Mouse (Mus musculus) liver, embryonic 14.5 days (tissue): ENCODE results near the gene Fgl2. TPM values are rescaled to one million over a fixed set of nuclear protein-coding genes. Genes with fewer than 3 reads are reported as not detected.

ENCODE experiments used
- ATAC-seq: fragments of 200-750 bp; cut with Nextera tagmentation; 2 replicates; pipeline ENCODE4 v1.8.0; 2017; ENCODE audit warnings: moderate number of reproducible peaks, mild to moderate bottlenecking, moderate library complexity; ENCODE audit not compliant: insufficient read depth
- DNase-seq, 3 experiments: peaks; one replicate each; pipeline ENCODE4 v3.0.0-alpha.2; 2012 to 2013; ENCODE audit warnings: low read depth in 3 of 3, low spot score in 3 of 3
- H3K27ac ChIP-seq: fragments of 300-500 bp; sonication (generic); 2 replicates; pipeline ENCODE4 v1.5.1; 2014; ENCODE audit warnings: moderate library complexity, mild to moderate bottlenecking, control low read depth, inconsistent platforms
- H3K27me3 ChIP-seq: fragments of 300-500 bp; sonication (generic); 2 replicates; pipeline ENCODE4 v1.6.1; 2014; ENCODE audit warnings: mild to moderate bottlenecking, low read length, moderate library complexity; ENCODE audit not compliant: control insufficient read depth, insufficient read depth
- H3K36me3 ChIP-seq: fragments of 300-500 bp; sonication (generic); replicated peaks from 2 replicates; pipeline ENCODE4 v1.6.1; 2014; ENCODE audit warnings: low read depth; ENCODE audit not compliant: control insufficient read depth, insufficient read depth
- H3K4me1 ChIP-seq, 2 experiments: fragments of 200-500 bp in 1 of 2; fragments of 300-500 bp in 1 of 2; sonication (generic) in 1 of 2; replicated peaks; 2 replicates each; pipeline ENCODE4 v1.6.1; 2012 to 2014; ENCODE audit warnings: antibody characterized with exemption in 1 of 2, inconsistent platforms in 1 of 2, low read length in 1 of 2; ENCODE audit not compliant: control insufficient read depth in 2 of 2, insufficient read depth in 2 of 2
- H3K4me2 ChIP-seq: fragments of 300-500 bp; sonication (generic); 2 replicates; pipeline ENCODE4 v1.6.1; 2014; ENCODE audit warnings: low read depth, mild to moderate bottlenecking, control low read depth, moderate library complexity
- H3K4me3 ChIP-seq, 2 experiments: fragments of 200-500 bp in 1 of 2; fragments of 300-500 bp in 1 of 2; sonication (generic) in 1 of 2; 2 replicates each; pipeline ENCODE4 v1.5.1; 2012 to 2014; ENCODE audit warnings: low read depth in 2 of 2, low read length in 2 of 2, mild to moderate bottlenecking in 2 of 2, control low read depth in 1 of 2, inconsistent platforms in 1 of 2, moderate library complexity in 1 of 2; ENCODE audit not compliant: insufficient read depth in 1 of 2
- H3K9ac ChIP-seq: fragments of 300-500 bp; sonication (generic); replicated peaks from 2 replicates; pipeline ENCODE4 v1.6.1; 2014; ENCODE audit warnings: mild to moderate bottlenecking, control low read depth, moderate library complexity
- H3K9me3 ChIP-seq: fragments of 300-500 bp; sonication (generic); 2 replicates; pipeline ENCODE4 v1.6.1; 2016; ENCODE audit warnings: low read length, mixed read lengths; ENCODE audit not compliant: control insufficient read depth
- CTCF ChIP-seq: IDR thresholded peaks from 2 replicates; pipeline ENCODE4 v1.5.1; 2016; ENCODE audit warnings: antibody characterized with exemption, low read depth, control low read depth
- EP300 ChIP-seq: IDR thresholded peaks from 2 replicates; pipeline ENCODE4 v1.6.1; 2016; ENCODE audit warnings: antibody characterized with exemption, low read depth
- WGBS: fragments of 180-500 bp; shearing (Covaris S2); extraction: QIAGEN DNeasy Blood & Tissue Kit; methylation state at CpG from one replicate; pipeline ENCODE4 v1.1.7; 2014; ENCODE audit not compliant: insufficient replicate concordance; 5-methylcytosine and 5-hydroxymethylcytosine counted together
- polyA plus RNA-seq, 2 experiments: library from polyadenylated mRNA; depleted of rRNA in 1 of 2; stranded (reverse) in 1 of 2; unstranded in 1 of 2; fragments of >200 nt; fragmentation: Nextera tagmentation in 1 of 2; extraction: Ambion mirVana in 1 of 2; gene quantifications; 2 replicates each; pipeline versions ENCODE4 v1.2.1 to v1.2.3; 2012 to 2014

Fgl2 gene
- polyA plus RNA-seq, 2 experiments = 1.1 to 1.7 TPM

- Histone ChIP-seq H3K4me2 (no peak overlapping the region), H3K9ac (no peak overlapping the region), H3K4me1 (peaks cover 0 to 13% of the 10 kb centered on the region in 2 experiments; a peak in 2 of 4 replicates), H3K4me3 (no peak overlapping the region), H3K27me3 (no peaks in the 10 kb centered on the region), H3K36me3 (no peaks in the 10 kb centered on the region), H3K9me3 (no peaks in the 10 kb centered on the region), H3K27ac (no peak overlapping the region)
- no peak for DNase-seq
- TF ChIP-seq CTCF (no peak), EP300 (no peak)
- no peak for ATAC-seq
- WGBS = 44% methylated on average over 13 of the region's 13 CpGs
These were observed 12.0 kb downstream of the Fgl2 start for GRCm38 (mm10) chr5:21384252-21384960.

GRCm38 (mm10) chr5:21384976-21385375, 12.5 kb downstream of the Fgl2 start:
- no peak overlapping the region for H3K27ac ChIP-seq
- no peaks in the 10 kb centered on the region for H3K27me3 ChIP-seq
- TF ChIP-seq EP300 (no peak), CTCF (no peak)
- DNase-seq = no peak
- peaks cover 0 to 13% of the 10 kb centered on the region in 2 experiments; a peak in 2 of 4 replicates for H3K4me1 ChIP-seq
- H3K4me2 ChIP-seq = no peak overlapping the region
- H3K9me3 ChIP-seq = no peaks in the 10 kb centered on the region
- H3K4me3 ChIP-seq = no peak overlapping the region
- ATAC-seq = no peak
- 39% methylated on average over 9 of the region's 9 CpGs for WGBS
- no peaks in the 10 kb centered on the region for H3K36me3 ChIP-seq
- no peak overlapping the region for H3K9ac ChIP-seq

- H3K4me3 ChIP-seq = no peak overlapping the region
- WGBS = 40% methylated on average over 4 of the region's 4 CpGs
- no peak overlapping the region for H3K9ac ChIP-seq
- TF ChIP-seq EP300 (no peak), CTCF (no peak)
- no peaks in the 10 kb centered on the region for H3K27me3 ChIP-seq
- DNase-seq (no peak), ATAC-seq (no peak)
- H3K36me3 ChIP-seq = no peaks in the 10 kb centered on the region
- no peak overlapping the region for H3K4me2 ChIP-seq
- no peak overlapping the region for H3K27ac ChIP-seq
- H3K4me1 ChIP-seq = peaks cover 0 to 15% of the 10 kb centered on the region in 2 experiments; a peak in 2 of 4 replicates
- H3K9me3 ChIP-seq = no peaks in the 10 kb centered on the region
These were observed 14.0 kb downstream of the Fgl2 start for GRCm38 (mm10) chr5:21386432-21386831.

- TF ChIP-seq CTCF = no peak
- no peak for TF ChIP-seq EP300
- no peak overlapping the region for H3K4me2 ChIP-seq
- ATAC-seq = no peak
These were observed 14.9 kb downstream of the Fgl2 start for GRCm38 (mm10) chr5:21387340-21387739.

GRCm38 (mm10) chr5:21388855-21389254, 16.4 kb downstream of the Fgl2 start:
- Histone ChIP-seq H3K4me3 (no peak overlapping the region), H3K4me2 (no peak overlapping the region), H3K27me3 (no peaks in the 10 kb centered on the region), H3K36me3 (no peaks in the 10 kb centered on the region), H3K9ac (no peak overlapping the region), H3K9me3 (no peaks in the 10 kb centered on the region), H3K27ac (no peak overlapping the region), H3K4me1 (peaks cover 0 to 12% of the 10 kb centered on the region in 2 experiments; a peak in 2 of 4 replicates)
- DNase-seq (no peak), ATAC-seq (no peak)
- 52% methylated on average over 4 of the region's 4 CpGs for WGBS
- no peak for TF ChIP-seq EP300
- no peak for TF ChIP-seq CTCF

More at GRCm38 (mm10) chr5:21387340-21387739, 14.9 kb downstream of the Fgl2 start:
- Histone ChIP-seq H3K4me3 (no peak overlapping the region), H3K27me3 (no peaks in the 10 kb centered on the region), H3K4me1 (peaks cover 0 to 18% of the 10 kb centered on the region in 2 experiments; a peak in 2 of 4 replicates), H3K9me3 (no peaks in the 10 kb centered on the region), H3K36me3 (no peaks in the 10 kb centered on the region), H3K9ac (no peak overlapping the region), H3K27ac (no peak overlapping the region)
- DNase-seq = no peak
